Mouse (Mus musculus): Measurements from ENCODE around the gene Ddhd1.

Gene Ddhd1

DNA sequence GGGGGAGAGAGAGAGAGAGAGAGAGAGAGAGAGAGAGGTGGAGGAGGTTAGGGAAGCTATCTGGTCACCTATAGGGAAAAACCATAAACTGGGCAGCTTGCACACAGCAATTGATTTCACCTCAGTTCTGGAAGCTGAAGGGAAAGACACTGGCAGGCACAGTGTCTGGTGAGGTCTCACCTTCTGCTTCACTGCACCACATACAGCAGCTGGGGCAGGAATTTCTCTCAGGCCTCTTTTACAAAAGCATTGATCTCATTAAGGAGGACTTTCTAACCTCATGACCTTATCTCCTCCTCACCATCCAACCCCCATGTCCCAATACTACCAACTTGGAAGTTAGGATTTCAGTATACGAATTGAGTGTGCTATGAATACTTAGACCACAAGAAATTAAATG, 13.2 kb downstream of the Ddhd1 start:
- DNase-seq (ENCODE audit: low read depth, low spot score) = no peak

DNA sequence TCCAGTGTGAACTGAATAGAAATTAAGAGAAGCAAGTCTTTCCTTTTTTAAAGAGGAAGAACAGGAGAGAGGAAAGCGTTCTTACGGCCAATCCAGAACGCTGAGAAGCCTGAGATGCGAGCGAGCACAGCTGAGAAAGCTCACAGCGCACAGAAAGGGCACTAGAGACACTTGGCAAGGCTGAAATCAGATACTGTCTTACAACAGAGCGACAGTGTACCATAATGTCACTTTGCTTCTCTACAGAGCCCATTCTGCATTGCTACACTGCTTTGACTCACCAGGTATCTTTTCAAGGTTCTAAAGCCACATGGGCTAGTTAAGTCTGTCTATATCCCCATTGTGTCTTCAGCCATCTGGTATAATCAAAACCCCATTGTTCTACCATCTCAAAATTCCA, 13.7 kb downstream of the Ddhd1 start:
- no peak for DNase-seq (ENCODE audit: low read depth, low spot score)

DNA sequence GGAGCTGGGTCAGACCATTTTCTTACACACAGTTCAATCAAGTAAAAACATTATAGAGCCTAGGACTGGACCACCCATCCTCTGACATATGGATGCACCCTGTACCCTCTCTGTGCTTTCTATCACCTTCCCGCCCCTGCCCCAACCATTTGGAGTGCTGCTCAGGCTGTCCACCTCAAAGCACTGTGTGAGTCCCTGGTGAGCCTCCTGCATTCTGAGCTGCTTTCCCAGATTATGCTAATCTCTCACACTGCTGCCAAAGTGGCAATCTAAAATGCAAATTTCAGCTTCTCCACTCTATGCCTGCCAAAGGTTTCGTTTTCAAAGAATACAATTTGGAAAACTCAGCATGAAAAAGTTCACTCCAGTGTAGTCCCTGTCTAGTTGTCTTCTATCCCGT, 14.5 kb downstream of the Ddhd1 start:
- DNase-seq (ENCODE audit: low read depth, low spot score) = no peak

DNA sequence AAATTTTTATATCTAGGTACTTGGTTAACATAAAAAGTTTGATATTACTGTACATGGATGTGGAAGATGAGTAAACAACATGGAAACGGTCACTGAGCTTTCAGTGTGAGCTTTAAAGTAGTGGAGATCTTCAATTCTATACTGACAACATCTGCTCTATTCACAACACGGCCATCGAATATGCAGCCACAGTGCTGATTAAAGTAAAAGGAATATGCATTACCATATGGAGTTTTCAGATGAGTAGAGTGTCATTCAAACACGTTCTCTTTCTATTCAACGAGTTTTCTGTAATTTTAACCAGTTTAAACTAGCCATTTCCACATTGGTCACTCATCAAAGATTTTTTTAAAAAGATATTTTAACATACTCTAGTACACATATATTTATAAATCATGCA, 15.1 kb downstream of the Ddhd1 start:
- no peak for DNase-seq (ENCODE audit: low read depth, low spot score)

DNA sequence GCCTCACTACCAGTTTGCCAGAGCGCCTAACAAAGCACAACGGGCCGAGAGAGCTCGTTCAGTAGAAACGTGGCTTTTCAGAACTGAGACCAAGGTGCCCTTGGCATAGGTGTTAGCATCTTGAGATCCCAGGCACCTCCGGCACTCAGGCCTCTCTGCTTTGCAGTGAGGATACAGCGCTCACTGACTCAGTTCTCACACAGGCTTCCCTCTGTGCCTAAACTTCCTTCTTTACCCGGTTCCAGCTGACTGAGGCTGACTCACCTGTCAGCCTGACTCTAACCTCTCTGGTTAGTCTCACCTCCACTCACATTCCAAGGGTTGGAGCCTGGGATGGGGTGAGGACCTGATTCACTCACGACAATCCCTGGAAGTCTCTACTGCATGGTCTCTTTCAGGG, 15.7 kb downstream of the Ddhd1 start:
- no peak for DNase-seq (ENCODE audit: low read depth, low spot score)

DNA sequence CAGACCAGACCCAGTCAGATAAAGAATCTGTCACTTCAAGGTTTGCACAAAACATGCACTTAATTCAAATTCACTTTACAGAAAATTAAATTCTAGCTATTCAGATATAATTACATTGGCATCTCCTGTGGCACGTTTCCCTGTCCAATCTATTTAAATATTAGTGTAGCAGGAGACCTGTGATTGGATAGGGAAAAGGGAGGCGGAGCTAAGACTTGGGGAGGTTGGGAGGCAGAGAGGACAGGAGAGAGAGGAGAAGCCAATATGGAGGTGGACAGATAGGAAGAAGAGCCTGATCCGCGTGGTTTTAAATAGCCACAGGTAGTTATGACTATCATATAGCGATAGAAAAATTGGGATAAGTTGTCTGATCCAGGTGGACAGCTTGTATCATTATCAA, 19.2 kb downstream of the Ddhd1 start:
- DNase-seq (ENCODE audit: low read depth, low spot score) = no peak

DNA sequence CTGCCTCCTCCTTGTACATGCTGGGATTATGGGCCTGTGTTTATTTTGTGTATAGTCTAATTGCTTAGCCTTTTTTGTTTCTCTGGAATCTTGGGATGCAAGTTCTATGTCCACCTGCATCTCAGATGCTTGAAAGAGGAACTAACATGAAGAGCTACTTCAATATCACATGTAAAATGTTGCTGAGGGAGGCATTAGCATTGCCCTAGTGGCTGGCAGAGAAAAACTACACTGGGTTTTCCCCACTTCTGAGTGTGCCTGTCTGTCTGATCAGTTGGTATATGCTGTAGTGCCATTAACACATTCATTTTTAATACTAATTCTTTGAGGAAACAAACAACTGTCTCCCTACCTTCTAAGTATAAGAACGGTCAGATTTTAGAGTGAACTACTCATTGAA, 22.4 kb downstream of the Ddhd1 start:
- DNase-seq (ENCODE audit: low read depth, low spot score) = no peak

DNA sequence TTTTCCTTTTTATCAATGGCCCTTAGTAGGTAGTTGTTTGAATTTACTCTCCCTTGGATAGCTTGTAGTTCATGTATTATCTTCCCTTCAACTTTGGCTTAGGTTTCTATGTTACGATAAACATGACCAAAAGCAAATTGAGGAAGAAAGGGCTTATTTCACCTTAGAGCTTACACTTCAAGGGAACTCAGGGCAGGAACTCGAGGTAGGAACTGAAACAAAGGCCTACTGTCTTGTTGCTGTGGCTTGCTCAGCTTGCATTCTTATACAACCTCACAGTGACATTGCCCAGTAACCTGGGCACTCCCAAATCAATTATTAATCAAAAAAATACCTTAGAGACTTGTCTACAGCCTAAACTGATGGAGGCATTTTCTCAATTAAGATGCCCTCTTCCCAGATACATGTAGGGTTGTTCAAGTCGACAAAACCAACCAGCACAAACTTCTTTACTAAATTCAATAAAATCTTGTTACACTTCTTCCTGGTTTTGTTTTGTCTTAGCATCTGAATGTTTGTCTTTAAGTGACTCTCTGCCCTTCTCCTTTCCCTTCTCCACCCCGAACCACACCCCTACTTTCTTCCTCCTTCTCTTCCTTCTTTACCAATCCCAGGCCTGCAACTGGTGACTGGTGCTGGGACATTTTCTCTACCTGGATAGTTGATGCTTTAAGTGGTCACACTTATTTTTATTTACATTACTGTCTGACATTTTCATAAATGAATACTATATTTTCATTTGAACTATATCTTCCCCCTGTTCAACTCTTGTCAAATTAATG, 25.0 kb downstream of the Ddhd1 start:
- DNase-seq (ENCODE audit: low read depth, low spot score) = no peak

DNA sequence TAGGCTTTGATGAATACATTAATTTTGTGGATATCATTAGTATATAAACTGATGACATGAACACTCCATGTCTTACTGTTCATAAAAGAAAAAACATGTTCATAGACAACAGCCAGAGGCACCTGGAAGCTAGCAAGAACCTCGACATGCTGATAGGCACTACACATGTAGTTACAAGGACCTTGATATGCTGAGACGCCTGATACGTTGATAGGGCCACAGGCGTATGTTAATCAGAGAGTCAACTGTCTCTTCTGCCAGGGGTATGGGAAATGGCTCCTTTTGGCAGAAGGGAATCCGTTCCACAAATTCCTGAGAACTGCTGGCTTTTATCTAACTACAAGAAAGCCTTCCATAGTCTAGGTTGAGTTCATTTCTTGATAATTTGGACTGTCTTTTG, 27.4 kb downstream of the Ddhd1 start:
- DNase-seq (ENCODE audit: low read depth, low spot score) = no peak

DNA sequence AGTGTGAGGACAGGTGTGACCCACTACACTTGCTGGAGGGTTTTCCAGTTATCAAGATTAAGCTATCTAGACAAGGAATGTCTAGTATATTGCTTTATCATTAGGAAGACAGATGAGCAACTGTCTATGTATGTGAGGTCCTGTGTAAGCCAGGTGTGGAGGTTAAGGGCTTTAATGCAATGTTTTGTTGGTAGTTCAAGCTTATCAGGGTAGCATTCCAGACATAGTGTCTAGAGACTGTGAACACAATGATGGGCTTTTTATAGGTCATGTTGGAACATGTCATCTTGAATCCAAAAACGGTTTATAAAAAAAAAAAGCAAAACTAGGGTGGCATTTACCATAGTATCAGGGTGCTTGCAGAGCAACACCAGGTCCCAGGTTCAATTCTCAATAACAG, 28.0 kb downstream of the Ddhd1 start:
- no peak for DNase-seq (ENCODE audit: low read depth, low spot score)

DNA sequence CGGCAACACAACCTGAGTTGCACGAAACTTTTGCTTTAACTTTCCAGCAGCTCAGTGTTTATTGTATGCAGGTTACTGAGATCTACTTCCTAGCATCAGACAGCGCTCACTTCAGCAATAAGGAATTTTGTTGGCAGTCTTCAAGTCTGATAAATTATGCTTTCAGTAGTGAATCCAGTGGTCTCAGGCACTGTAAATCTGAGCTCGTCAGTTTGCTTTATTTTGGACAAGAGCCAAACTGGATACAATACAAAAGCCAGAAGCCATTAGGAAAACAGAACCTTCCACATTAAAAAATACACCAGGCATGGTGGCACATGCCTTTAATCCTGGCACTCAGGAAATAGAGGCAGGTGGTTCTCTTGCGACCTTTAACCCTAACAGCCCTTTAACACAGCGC, 39.6 kb downstream of the Ddhd1 start:
- no peak for DNase-seq (ENCODE audit: low read depth, low spot score)

DNA sequence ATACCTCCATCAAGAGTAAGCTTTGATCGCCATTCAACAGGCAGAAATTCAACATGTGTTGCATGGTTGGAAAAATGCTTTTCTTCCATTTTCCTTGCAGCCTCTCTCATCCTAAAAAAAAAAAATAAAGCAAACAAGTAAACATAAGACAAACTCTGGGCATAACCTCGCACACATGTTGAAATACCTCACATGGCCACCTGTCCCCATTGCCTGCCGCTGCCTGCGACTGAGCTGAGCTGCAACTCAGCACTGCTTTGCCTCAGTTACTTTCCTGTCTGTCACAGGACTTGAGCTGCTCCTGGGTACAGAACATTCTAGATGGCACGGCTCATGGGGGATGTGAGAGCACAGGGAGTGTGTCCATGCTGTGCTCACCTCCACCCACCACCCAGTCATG, 41.4 kb downstream of the Ddhd1 start:
- no peak for DNase-seq (ENCODE audit: low read depth, low spot score)

DNA sequence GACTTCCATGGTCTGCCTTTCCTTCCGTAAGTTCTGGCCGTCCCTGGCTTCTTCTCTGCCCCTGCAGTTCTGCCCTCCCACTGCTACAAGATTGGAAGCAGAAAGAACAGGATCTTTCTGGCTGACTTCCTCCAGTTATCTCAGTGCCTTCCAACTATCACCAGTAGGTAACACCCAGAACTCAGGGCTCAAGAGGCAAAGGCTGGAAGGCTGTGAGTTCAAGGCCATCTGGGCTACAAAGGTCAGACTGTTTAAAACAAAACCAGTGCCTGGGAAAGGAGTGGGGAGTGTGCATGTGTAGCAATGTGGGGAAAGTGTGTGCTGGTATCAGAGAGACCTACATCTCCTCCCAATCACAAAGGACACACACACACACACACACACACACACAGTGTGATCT, 42.2 kb downstream of the Ddhd1 start:
- no peak for DNase-seq (ENCODE audit: low read depth, low spot score)

DNA sequence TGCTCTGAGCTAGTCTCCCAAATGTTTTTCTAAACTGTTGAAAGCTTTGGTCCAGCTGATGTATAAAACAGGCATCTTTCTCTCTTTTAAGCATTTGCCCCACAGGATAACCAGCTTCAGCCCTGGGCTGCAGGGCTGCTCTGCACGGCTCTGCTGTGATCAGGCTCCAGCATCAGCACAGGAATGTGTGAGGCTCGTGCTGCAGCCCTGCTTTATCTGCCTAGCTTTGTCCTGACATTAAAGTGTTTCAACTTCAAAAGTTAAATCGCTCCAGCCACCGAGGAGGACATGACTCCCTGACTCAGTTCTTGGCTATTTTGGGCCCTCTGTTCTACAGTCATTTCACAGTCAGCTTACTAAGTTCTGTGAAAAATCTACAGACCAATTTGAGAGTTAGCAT, 43.1 kb downstream of the Ddhd1 start:
- no peak for DNase-seq (ENCODE audit: low read depth, low spot score)

DNA sequence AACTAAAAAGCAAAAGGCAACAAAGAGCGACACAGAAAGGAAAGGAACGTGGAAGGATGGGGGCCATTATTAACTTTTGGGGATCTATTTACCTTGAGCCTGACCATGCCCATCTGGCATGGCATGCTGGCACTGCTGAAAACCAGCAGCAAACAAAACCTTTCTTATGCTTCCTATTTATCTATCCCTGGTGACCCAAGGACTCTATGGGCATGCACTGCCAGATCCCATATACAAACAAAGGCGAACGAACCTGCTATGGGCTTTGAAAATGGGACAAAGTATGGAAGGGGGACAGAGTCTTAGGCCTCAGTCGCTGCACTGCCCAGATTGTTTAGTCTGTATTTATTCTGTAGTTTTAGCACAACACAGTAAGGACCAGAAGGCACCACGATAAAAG, 43.5 kb downstream of the Ddhd1 start:
- no peak for DNase-seq (ENCODE audit: low read depth, low spot score)

DNA sequence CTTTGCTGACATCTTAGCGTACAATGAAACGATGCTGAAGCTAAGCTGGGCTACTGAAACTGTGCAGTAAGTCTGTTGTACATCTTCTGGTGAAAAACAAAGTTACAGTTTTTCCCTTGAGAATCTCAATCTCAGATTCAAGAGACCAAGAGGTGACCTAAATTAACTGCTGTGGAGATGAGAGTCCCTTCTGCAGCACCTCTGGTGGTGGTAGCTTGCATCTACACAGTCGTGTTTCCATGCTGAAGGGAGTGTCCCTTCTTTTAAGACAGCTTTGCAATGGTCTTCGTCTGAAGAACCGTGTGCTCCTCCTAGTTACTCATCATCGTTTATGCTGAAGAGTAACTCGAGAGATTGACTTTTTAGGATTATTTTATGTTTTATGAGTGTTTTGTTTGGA, 46.3 kb downstream of the Ddhd1 start:
- no peak for DNase-seq (ENCODE audit: low read depth, low spot score)

DNA sequence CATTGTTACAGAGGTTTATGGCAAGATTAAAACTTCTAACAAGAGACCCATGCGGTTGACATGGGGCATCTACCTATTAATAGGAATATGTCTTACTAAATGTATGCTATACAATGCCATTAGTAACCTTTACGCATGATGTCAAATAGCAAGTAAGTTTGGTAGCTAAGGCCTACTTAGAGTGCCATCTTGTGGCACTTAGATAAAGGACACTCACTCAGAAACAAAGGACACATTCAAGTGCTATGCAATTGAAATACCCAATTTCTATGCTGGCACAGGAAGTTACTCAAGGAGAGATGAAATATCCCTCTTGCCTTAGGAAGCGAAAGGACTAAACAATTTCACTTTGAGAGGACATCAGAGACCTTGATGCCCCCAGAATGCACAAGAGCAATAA, 55.9 kb downstream of the Ddhd1 start:
- DNase-seq (ENCODE audit: low read depth, low spot score) = peak; percentile 32

DNA sequence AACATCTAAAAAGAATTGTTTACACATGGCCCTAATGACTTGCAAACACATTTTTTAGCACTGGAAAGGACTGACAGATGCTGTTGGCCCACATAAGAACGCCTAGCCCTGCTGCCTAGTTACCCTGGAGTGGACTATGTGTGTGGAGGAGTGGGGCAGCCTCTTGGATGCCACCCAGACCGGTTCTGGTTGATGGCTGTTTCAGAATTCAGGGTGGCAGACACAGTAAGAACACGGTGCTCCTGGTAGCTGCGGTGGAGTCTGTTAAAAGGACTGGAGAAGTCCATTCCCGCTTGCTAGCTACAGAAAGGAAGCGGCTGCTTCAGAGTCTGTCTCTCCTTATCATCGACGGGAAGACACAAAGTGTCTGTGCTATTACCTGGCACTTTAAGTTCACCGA, 57.4 kb downstream of the Ddhd1 start:
- no peak for DNase-seq (ENCODE audit: low read depth, low spot score)

DNA sequence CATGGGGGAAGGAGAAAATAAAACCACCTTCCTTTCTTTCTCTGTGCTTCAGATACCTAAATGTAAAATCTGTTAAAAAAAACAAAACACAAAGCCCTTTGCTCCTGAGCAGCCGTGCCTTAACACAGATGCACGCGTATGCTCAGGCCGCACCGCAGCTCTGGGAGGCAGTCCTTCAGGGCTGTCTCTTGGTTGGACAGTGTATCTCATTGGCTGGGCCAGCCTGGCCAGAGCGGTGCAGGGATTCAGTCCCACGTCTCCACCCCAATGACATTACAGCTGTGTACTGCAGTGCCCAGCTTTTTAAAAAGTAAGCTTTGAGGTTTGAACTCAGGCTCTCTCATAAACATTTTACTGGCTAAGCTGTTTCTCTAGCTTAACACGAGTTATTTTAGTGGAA, 60.1 kb downstream of the Ddhd1 start:
- DNase-seq (ENCODE audit: low read depth, low spot score) = no peak

DNA sequence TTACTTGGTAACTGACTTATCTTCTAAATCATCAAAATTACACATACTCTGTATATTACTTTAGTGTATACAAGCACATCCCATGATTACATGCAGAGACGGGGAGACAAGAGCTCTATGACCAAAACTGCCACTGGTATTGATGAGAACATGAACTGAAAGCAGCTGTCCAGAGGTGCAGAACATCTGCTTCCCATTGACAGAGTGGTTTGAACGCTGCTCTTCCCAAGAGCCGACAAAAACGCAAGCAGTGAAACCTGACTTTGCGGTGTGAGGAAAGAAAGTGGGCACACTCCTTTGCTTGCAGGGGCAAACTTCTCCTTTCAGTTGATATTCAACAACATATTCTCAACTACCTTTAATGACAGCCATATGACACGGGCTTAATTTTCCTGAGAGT, 64.7 kb downstream of the Ddhd1 start:
- DNase-seq (ENCODE audit: low read depth, low spot score) = no peak

DNA sequence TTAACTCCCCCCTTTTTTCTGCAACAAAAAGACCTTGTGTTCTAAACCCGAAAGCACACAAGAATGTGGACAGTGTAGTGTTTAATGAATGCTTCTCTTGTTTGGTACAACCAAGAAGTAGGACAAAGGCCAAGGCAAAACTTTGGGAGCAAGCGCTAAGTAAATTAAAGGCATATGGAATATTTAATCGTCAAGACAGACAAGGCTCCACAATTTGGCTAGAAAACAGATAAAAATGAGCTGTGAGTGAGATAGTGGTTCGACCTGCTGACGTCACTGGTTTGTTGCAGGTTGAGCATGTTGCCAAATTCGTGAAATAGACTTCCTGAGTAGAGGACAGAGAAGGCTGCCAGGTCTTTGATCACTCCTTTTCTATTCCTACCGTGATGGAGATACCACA, 69.5 kb downstream of the Ddhd1 start:
- DNase-seq (ENCODE audit: low read depth, low spot score) = peak; percentile 28

DNA sequence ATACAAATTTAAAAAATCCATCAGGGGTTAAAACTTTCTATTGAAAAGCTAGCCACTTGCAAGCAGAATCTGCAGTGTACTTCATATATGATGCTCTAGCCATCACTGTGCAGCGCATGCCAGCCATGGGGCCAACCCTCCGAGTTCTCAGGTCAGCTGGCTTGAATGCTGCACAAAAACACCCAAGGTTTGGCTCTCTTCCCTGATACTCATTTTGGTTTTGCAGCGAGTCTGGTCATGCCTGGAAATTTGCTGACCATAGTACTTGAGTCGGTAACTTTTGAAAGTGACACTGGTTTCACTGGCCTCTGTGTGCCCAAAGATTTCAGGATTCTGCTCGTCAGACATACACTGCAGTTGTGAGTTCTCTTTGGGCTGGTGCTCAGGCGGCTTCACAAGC, 70.4 kb downstream of the Ddhd1 start:
- DNase-seq (ENCODE audit: low read depth, low spot score) = no peak

DNA sequence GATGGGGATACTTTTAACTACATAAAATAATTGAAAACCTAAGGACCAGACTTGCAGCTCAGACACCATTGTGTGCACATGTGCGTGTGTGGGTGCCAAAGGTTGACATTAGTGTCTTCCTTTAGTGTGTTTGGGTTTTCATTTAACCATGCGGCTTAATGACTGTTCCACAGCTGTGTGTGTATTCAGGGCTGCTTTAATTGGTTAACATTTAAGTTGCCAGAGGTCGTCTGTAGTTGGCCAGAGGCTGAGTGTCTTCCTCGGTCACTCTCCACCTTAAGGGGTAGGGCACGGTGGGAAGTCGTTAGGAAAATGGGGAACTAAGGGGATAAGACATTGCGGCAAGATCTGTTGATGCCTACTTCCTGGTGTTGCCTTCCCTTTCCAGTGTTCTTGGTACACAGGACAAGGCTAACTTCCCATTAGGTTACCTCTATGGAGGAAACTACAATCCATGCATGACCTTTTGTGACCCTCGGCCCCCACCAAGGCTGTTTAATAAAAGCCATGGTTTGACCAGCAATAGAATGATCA, 74.4 kb downstream of the Ddhd1 start:
- no peak for DNase-seq (ENCODE audit: low read depth, low spot score)

Data from telencephalon, adult 2 months (tissue).